Mouse (Mus musculus): ENCODE data around the gene Cstl1. TPM values are rescaled to one million over a fixed set of nuclear protein-coding genes. Genes with fewer than 3 reads are reported as not detected.
A peak's percentile ranks its signal among the peaks of the same experiment; 100 is the strongest.

The Cstl1 gene
- polyA plus RNA-seq, 1 experiment from 2014 or later, result not detected

DNA sequence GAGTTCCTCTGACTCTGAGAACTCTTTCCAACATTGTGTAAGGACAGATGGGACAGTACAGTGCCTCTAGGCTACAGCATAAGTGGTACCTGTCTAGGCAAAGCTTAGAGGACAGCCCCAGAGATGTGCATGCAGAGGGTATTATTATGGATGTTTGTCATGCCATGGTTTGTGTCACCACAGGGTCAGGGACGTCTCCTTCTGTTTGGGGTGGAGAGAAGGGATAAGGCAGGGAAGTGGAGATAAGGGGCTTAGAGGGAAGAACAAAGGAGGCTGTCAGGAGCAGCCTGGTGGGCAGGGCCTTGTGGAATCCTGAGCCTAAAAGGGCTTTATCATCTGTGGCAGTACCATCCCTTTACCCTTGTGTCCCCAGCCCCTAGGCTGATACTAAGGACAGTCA lies 31.6 kb downstream of the Cstl1 start, which contains the start of gene 8030411F24Rik:
Gene 8030411F24Rik (plus strand): TSS at position 301 of the 400 bp plus-strand sequence.
- Histone ChIP-seq H3K36me3 (ENCODE audit: control insufficient read depth, insufficient read depth, low read length) (no peaks in the 10 kb centered on the region), H3K9me3 (ENCODE audit: control insufficient read depth, low read length) (no peaks in the 10 kb centered on the region), H3K27me3 (ENCODE audit: control insufficient read depth, insufficient read depth, low read length) (no peaks in the 10 kb centered on the region), H3K4me2 (ENCODE audit: low read length) (no peak within 1 kb of the TSS), H3K4me1 (ENCODE audit: control insufficient read depth in 2 of 2, insufficient read depth in 2 of 2, low read length in 2 of 2) (no peaks in the 10 kb centered on the region), H3K27ac (replicated peaks in 1 of 2; ENCODE audit: control insufficient read depth in 1 of 2, insufficient read depth in 1 of 2, low read depth in 2 of 2, low read length in 2 of 2) (no peak within 1 kb of the TSS), H3K9ac (ENCODE audit: low read length) (no peak within 1 kb of the TSS), H3K4me3 (ENCODE audit: control insufficient read depth in 1 of 2, insufficient read depth in 1 of 2, low read depth in 1 of 2, low read length in 2 of 2) (no peak within 1 kb of the TSS)
- ATAC-seq (ENCODE audit: insufficient number of reproducible peaks, insufficient read depth, low FRiP score, low read depth), result no peak; the same call in 1 of the 2 replicates
- 0% methylated on average over 1 of the region's 1 CpGs for WGBS

DNA sequence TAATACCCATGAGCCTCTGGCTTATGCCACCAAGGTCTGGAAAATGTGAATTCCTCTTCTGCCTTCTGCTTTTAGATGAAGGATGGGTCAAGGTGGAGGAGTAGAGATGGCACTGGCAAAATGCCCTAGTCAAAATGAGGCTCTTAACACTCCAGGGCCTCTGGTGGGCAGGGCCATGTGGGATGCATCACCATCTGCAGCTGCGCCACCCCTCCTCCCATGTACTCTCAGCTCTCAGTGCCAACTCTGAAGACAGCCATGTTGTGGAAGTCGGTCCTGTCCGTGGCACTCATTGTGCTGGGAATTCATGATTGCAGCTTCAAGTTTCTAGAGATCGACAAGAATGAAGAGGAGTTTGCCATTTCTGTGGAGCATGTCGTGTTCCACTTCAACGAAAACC lies 39.0 kb downstream of the Cstl1 start, which contains the start of gene Cst12:
Gene Cst12 (plus strand): TSS at position 220 of the 400 bp plus-strand sequence.
- H3K27me3 ChIP-seq (ENCODE audit: control insufficient read depth, insufficient read depth, low read length), result no peaks in the 10 kb centered on the region
- H3K9ac ChIP-seq (ENCODE audit: low read length), result no peak within 1 kb of the TSS
- no peak for ATAC-seq (ENCODE audit: insufficient number of reproducible peaks, insufficient read depth, low FRiP score, low read depth)
- no peaks in the 10 kb centered on the region for H3K9me3 ChIP-seq (ENCODE audit: control insufficient read depth, low read length)
- H3K4me2 ChIP-seq (ENCODE audit: low read length), result no peak within 1 kb of the TSS
- H3K4me3 ChIP-seq (ENCODE audit: control insufficient read depth in 1 of 2, insufficient read depth in 1 of 2, low read depth in 1 of 2, low read length in 2 of 2), result no peak within 1 kb of the TSS
- no peaks in the 10 kb centered on the region for H3K4me1 ChIP-seq (ENCODE audit: control insufficient read depth in 2 of 2, insufficient read depth in 2 of 2, low read length in 2 of 2)
- WGBS, result 87% methylated on average over 6 of the region's 6 CpGs
- no peaks in the 10 kb centered on the region for H3K36me3 ChIP-seq (ENCODE audit: control insufficient read depth, insufficient read depth, low read length)
- no peak within 1 kb of the TSS for H3K27ac ChIP-seq (replicated peaks in 1 of 2; ENCODE audit: control insufficient read depth in 1 of 2, insufficient read depth in 1 of 2, low read depth in 2 of 2, low read length in 2 of 2)

DNA sequence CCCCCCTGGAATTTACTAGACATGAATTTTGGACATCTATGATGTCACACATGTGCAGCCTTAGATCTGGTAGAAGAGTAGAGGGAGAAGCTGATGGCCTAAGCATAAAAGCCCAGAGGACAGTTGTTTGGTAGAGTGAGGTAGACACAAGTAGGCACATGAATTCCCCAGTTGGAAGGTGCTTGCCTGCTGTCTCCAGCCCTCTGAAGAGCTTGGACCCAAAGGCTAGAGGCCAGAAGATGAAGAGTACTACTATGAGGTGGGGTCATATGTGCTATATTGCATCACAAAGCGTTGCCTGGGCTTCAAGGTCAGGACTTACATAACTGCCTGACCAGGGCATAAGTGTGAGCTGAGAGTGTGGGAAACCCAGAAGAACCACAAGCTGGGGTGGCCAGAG lies 48.3 kb downstream of the Cstl1 start, which contains the start of gene Cst8:
Gene Cst8 (plus strand): TSS at position 301 of the 400 bp plus-strand sequence.
- Histone ChIP-seq H3K36me3 (ENCODE audit: control insufficient read depth, insufficient read depth, low read length) (no peaks in the 10 kb centered on the region), H3K27me3 (ENCODE audit: control insufficient read depth, insufficient read depth, low read length) (no peaks in the 10 kb centered on the region), H3K27ac (replicated peaks in 1 of 2; ENCODE audit: control insufficient read depth in 1 of 2, insufficient read depth in 1 of 2, low read depth in 2 of 2, low read length in 2 of 2) (no peak within 1 kb of the TSS), H3K4me3 (ENCODE audit: control insufficient read depth in 1 of 2, insufficient read depth in 1 of 2, low read depth in 1 of 2, low read length in 2 of 2) (no peak within 1 kb of the TSS), H3K4me1 (ENCODE audit: control insufficient read depth in 2 of 2, insufficient read depth in 2 of 2, low read length in 2 of 2) (peaks cover 6 to 7% of the 10 kb centered on the region in 2 experiments), H3K4me2 (ENCODE audit: low read length) (no peak within 1 kb of the TSS), H3K9me3 (ENCODE audit: control insufficient read depth, low read length) (no peaks in the 10 kb centered on the region), H3K9ac (ENCODE audit: low read length) (no peak within 1 kb of the TSS)
- ATAC-seq (ENCODE audit: insufficient number of reproducible peaks, insufficient read depth, low FRiP score, low read depth), result no peak
- WGBS, result 71% methylated on average over 1 of the region's 1 CpGs

DNA sequence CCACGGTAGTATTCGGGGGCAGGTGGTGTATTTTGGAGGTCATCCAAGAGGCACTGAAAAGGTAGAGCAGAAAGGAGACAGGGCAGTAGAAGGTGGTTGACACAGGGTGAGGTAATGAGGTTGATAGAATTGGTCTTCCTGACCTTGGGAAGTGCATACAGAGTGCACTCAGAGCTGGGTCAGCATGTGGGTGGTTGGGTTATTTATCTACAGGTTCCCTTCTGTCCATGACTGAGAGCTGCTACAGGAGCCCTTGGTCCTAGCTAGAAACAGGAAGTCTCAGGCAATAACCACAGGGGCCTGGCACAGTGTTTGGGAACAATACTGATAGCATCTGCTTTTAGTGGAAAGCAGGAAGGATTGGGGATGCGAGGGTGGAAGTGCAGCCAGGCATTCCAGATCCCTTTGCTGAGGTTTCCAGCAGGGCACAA lies 51.3 kb downstream of the Cstl1 start:
- no peaks in the 10 kb centered on the region for H3K9me3 ChIP-seq (ENCODE audit: control insufficient read depth, low read length)
- no peaks in the 10 kb centered on the region for H3K27me3 ChIP-seq (ENCODE audit: control insufficient read depth, insufficient read depth, low read length)
- no peak overlapping the region for H3K9ac ChIP-seq (ENCODE audit: low read length)
- no peak for ATAC-seq (ENCODE audit: insufficient number of reproducible peaks, insufficient read depth, low FRiP score, low read depth)
- H3K4me3 ChIP-seq (ENCODE audit: control insufficient read depth in 1 of 2, insufficient read depth in 1 of 2, low read depth in 1 of 2, low read length in 2 of 2), result no peak overlapping the region
- peaks cover 6 to 7% of the 10 kb centered on the region in 2 experiments for H3K4me1 ChIP-seq (ENCODE audit: control insufficient read depth in 2 of 2, insufficient read depth in 2 of 2, low read length in 2 of 2)
- 24% methylated on average over 3 of the region's 3 CpGs for WGBS
- no peak overlapping the region for H3K4me2 ChIP-seq (ENCODE audit: low read length)
- H3K36me3 ChIP-seq (ENCODE audit: control insufficient read depth, insufficient read depth, low read length), result no peaks in the 10 kb centered on the region
- H3K27ac ChIP-seq (replicated peaks in 1 of 2; ENCODE audit: control insufficient read depth in 1 of 2, insufficient read depth in 1 of 2, low read depth in 2 of 2, low read length in 2 of 2), result peak overlapping the region; percentile 62 to 64

Other genes starting within 250 kb of the Cstl1 start
- 46.2 and 52.3 TPM in 2 replicates for gene Nxt1, start 77.8 kb upstream of the Cstl1 start, polyA plus RNA-seq (2014; fragmentation: Nextera tagmentation; extraction: Ambion mirVana)
- 15.6 and 17.9 TPM in 2 replicates for gene Gzf1, start 69.3 kb upstream of the Cstl1 start, polyA plus RNA-seq (2014; fragmentation: Nextera tagmentation; extraction: Ambion mirVana)
- 3.0 and 3.4 TPM in 2 replicates for gene Napb, start 17.9 kb upstream of the Cstl1 start, polyA plus RNA-seq (2014; fragmentation: Nextera tagmentation; extraction: Ambion mirVana)
- not detected in 2 replicates for gene Cst11, start 21.1 kb downstream of the Cstl1 start, polyA plus RNA-seq (2014; fragmentation: Nextera tagmentation; extraction: Ambion mirVana)
- not detected in 2 replicates for gene 8030411F24Rik, start 31.7 kb downstream of the Cstl1 start, polyA plus RNA-seq (2014; fragmentation: Nextera tagmentation; extraction: Ambion mirVana)
- gene Cst12, start 39.0 kb downstream of the Cstl1 start, polyA plus RNA-seq (2014; fragmentation: Nextera tagmentation; extraction: Ambion mirVana), result not detected in 2 replicates
- not detected in 2 replicates for gene Cst8, start 48.4 kb downstream of the Cstl1 start, polyA plus RNA-seq (2014; fragmentation: Nextera tagmentation; extraction: Ambion mirVana)
- gene Cst13, start 69.7 kb downstream of the Cstl1 start, polyA plus RNA-seq (2014; fragmentation: Nextera tagmentation; extraction: Ambion mirVana), result not detected in 2 replicates
- 3.0 and 6.8 TPM in 2 replicates for gene Cst9, start 84.8 kb downstream of the Cstl1 start, polyA plus RNA-seq (2014; fragmentation: Nextera tagmentation; extraction: Ambion mirVana)
- gene 9230104L09Rik, start 114.7 kb downstream of the Cstl1 start, polyA plus RNA-seq (2014; fragmentation: Nextera tagmentation; extraction: Ambion mirVana), result 0.32 TPM in 1 of 2 replicates, not detected in the other
- 901 and 992 TPM in 2 replicates for gene Cst3, start 125.3 kb downstream of the Cstl1 start, polyA plus RNA-seq (2014; fragmentation: Nextera tagmentation; extraction: Ambion mirVana)

All from heart, embryonic 14.5 days (tissue).